Mouse (Mus musculus): ENCODE measurements around the gene Olfr967.

GRCm38 (mm10) chr9:39746428-39746827 lies 379 bp downstream of the Olfr967 start:
- no peak for TF ChIP-seq CTCF (IDR thresholded peaks at IDR 0.05; ENCODE audit: insufficient read depth, low read depth, low read length)
- TF ChIP-seq POLR2A (IDR thresholded peaks at IDR 0.05; ENCODE audit: insufficient read depth, low read depth, low read length), result no peak

Data from olfactory bulb, adult 2 months (tissue).